ENCODE assay signal across 8 mouse cellular contexts in the genomic region with DNA sequence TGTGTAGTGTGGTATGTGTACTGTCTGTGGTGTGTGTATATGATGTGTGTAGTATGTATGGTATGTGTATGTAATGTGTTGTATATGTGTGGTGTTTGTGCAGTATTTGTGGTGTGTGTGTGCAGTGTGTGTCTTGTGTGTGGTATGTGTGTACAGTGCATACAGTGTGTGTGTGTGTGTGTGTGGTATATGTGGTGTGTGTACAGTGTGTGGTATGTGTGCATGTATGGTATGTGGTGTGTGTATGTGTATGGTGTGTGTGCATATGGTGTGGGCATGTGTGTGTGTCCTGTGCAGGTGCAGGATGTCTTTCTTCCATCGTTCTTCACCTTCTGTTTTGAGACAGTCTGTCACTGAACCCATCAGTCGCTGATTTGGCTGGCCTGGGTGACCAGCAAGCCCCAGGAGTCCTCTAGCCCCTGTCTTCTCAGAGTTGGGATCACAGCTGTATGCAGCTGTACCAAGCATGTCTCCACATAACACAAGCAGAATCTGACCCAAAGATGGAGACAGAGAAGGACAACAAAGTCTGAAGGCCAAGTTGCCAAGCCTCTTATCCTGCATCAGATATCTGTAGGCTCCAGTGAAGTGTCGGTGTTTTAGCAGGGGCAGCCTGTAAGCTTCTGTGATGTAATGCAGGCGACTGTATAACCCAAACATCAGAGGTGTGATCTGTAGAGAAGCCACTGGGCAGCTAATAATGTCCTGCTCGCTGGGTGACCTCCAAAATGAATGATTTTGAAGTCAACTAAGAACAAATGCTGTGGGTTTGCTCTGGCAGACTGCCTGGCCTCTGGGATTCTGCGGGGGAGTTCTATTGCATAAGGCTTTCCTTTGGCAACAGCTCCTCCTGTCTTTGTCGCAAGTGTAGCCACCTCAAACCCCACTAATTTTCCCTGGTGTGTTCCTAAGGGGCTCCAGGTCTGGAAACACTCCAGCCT. TPM values are rescaled to one million over a fixed set of nuclear protein-coding genes. Genes with fewer than 3 reads are reported as not detected.
DNase-seq lines count a peak whose midpoint lies in the region; ATAC-seq and TF ChIP-seq lines count a peak whose summit lies in the region.

No protein-coding gene starts in this region.

- no peak overlapping the region for H3ac ChIP-seq in myocyte (ENCODE audit: control insufficient read depth, insufficient read length)

- WGBS in heart, embryonic 10.5 days, result 46% methylated on average over 7 of the region's 7 CpGs
- WGBS in heart, postnatal 0 days, result 26% methylated on average over 7 of the region's 7 CpGs

- H3K36me3 ChIP-seq in heart, embryonic 10.5 days, result peaks cover 25% of the 10 kb centered on the region
- peaks cover 17% of the 10 kb centered on the region for H3K36me3 ChIP-seq in heart, postnatal 0 days (replicated peaks; ENCODE audit: control insufficient read depth, insufficient read depth, low read length)
- H3K36me3 ChIP-seq in myocyte (ENCODE audit: control insufficient read depth, insufficient read depth), result peaks cover 10% of the 10 kb centered on the region

- no peaks in the 10 kb centered on the region for H3K27me3 ChIP-seq in heart, embryonic 10.5 days (ENCODE audit: insufficient read depth, poor library complexity, severe bottlenecking)
- no peaks in the 10 kb centered on the region for H3K27me3 ChIP-seq in heart, postnatal 0 days (ENCODE audit: control insufficient read depth, insufficient read depth, low read length)
- H3K27me3 ChIP-seq in myocyte (ENCODE audit: control insufficient read depth, insufficient read depth, insufficient read length), result no peaks in the 10 kb centered on the region

- H3K27ac ChIP-seq in heart, embryonic 10.5 days, result no peak overlapping the region
- H3K27ac ChIP-seq in heart, postnatal 0 days (ENCODE audit: low read depth), result no peak overlapping the region

- no peaks in the 10 kb centered on the region for H3K4me1 ChIP-seq in heart, embryonic 10.5 days
- peaks cover 3% of the 10 kb centered on the region; the same call in 1 of the 2 replicates for H3K4me1 ChIP-seq in heart, postnatal 0 days (ENCODE audit: control insufficient read depth, insufficient read depth)

- DNase-seq in heart, adult 18-20 months, result peak; percentile 77 to 80
- DNase-seq in heart, embryonic 10.5 days (ENCODE audit: low spot score), result no peak
- DNase-seq in adrenal gland, postnatal 14 days, result peak; percentile 92
- peak; percentile 64 for DNase-seq in heart, postnatal 0 days (ENCODE audit: low spot score)
- peak; percentile 74 to 85 for DNase-seq in left cerebral cortex, adult 18-20 months (ENCODE audit: low spot score in 2 of 2)
- DNase-seq in thymus, postnatal 25 days, result no peak
- no peak for DNase-seq in cerebellum, adult 9-11 months

- H3K9me3 ChIP-seq in heart, embryonic 10.5 days, result no peaks in the 10 kb centered on the region
- no peaks in the 10 kb centered on the region for H3K9me3 ChIP-seq in heart, postnatal 0 days (replicated peaks; ENCODE audit: control insufficient read depth, low read length)

- ATAC-seq in heart, postnatal 0 days (ENCODE audit: insufficient read depth, low read depth), result peak; percentile 64

- H3K79me2 ChIP-seq in myocyte (ENCODE audit: control insufficient read depth, insufficient read depth), result peaks cover 2% of the 10 kb centered on the region

- H3K9ac ChIP-seq in heart, postnatal 0 days (replicated peaks; ENCODE audit: low read depth, low read length), result no peak overlapping the region

- peak; percentile 64 for TF ChIP-seq CTCF in heart, postnatal 0 days (IDR thresholded peaks at IDR 0.05; ENCODE audit: low read depth)

- no peak for TF ChIP-seq EP300 in heart, postnatal 0 days (IDR thresholded peaks at IDR 0.05; ENCODE audit: low read depth)

- no peak overlapping the region for H3K4me2 ChIP-seq in heart, postnatal 0 days (ENCODE audit: low read depth, low read length)
- peak overlapping the region; percentile 49 for H3K4me2 ChIP-seq in myocyte (ENCODE audit: low read depth)

- TF ChIP-seq POLR2A in myocyte (IDR thresholded peaks at IDR 0.05; ENCODE audit: insufficient read length, low read depth), result no peak

- H3K4me3 ChIP-seq in heart, embryonic 10.5 days, result no peak overlapping the region
- no peak overlapping the region for H3K4me3 ChIP-seq in heart, postnatal 0 days (ENCODE audit: low read depth, low read length)
- H3K4me3 ChIP-seq in myocyte, result no peak overlapping the region

TF ChIP-seq in myocyte, 11 proteins besides CTCF, POLR2A, EP300 and RAD21:
- TF ChIP-seq CEBPB (IDR thresholded peaks at IDR 0.05; ENCODE audit: insufficient read depth, poor library complexity, severe bottlenecking) (peak; percentile 78), MYOG (IDR thresholded peaks at IDR 0.05; ENCODE audit: control insufficient read depth in 1 of 3, insufficient read depth in 1 of 3, insufficient read length in 2 of 3, low read depth in 2 of 3) (peak in 1 of 3 experiments; percentile 28), E2F4 (IDR thresholded peaks at IDR 0.05; ENCODE audit: insufficient read depth) (no peak)

RNA-seq across cellular contexts. Expression of a gene that starts 6.8 kb away (rescaled TPM):
- total RNA-seq in heart, adult 18-20 months (2021), result 1,000 to 10,000 TPM; 1,576 to 1,640 TPM
- 1,046 and 1,532 TPM in 2 replicates for polyA plus RNA-seq in heart, embryonic 10.5 days (2016; fragmentation: Nextera tagmentation; extraction: Ambion mirVana)
- 1,088 and 1,101 TPM in 2 replicates for total RNA-seq in adrenal gland, postnatal 14 days (2021)
- total RNA-seq in heart, postnatal 0 days (2014; rRNA removed; ENCODE audit: low replicate concordance), result 721 and 837 TPM in 2 replicates
- polyA plus RNA-seq in heart, postnatal 0 days (2015; fragmentation: Nextera tagmentation; extraction: Ambion mirVana), result 3,434 and 3,656 TPM in 2 replicates
- 100 to 1,000 TPM; 347 to 391 TPM for total RNA-seq in left cerebral cortex, adult 18-20 months (2021)
- polyA plus RNA-seq in myocyte (2012; fragmentation: generic; extraction: Trizol), result 1,278 TPM

RNA-seq across cellular contexts. Expression of a gene that starts 7.2 kb away (rescaled TPM):
- total RNA-seq in heart, adult 18-20 months (2021), result 10 to 100 TPM; 24.7 to 25.5 TPM
- 63.4 and 66.7 TPM in 2 replicates for polyA plus RNA-seq in heart, embryonic 10.5 days (2016; fragmentation: Nextera tagmentation; extraction: Ambion mirVana)
- total RNA-seq in adrenal gland, postnatal 14 days (2021), result 35.1 and 36.7 TPM in 2 replicates
- total RNA-seq in heart, postnatal 0 days (2014; rRNA removed; ENCODE audit: low replicate concordance), result 35.1 and 51.2 TPM in 2 replicates
- 50.5 and 54.1 TPM in 2 replicates for polyA plus RNA-seq in heart, postnatal 0 days (2015; fragmentation: Nextera tagmentation; extraction: Ambion mirVana)
- 10 to 100 TPM; 25.3 to 28.5 TPM for total RNA-seq in left cerebral cortex, adult 18-20 months (2021)
- 57.4 TPM for polyA plus RNA-seq in myocyte (2012; fragmentation: generic; extraction: Trizol)

RNA-seq across cellular contexts. Expression of a gene that starts 49.3 kb away (rescaled TPM):
- total RNA-seq in heart, adult 18-20 months (2021), result not detected
- polyA plus RNA-seq in heart, embryonic 10.5 days (2016; fragmentation: Nextera tagmentation; extraction: Ambion mirVana), result 0.11 and 0.15 TPM in 2 replicates
- total RNA-seq in adrenal gland, postnatal 14 days (2021), result 0.15 and 0.41 TPM in 2 replicates
- total RNA-seq in heart, postnatal 0 days (2014; rRNA removed; ENCODE audit: low replicate concordance), result not detected in 2 replicates
- 0.07 TPM in 1 of 2 replicates, not detected in the other for polyA plus RNA-seq in heart, postnatal 0 days (2015; fragmentation: Nextera tagmentation; extraction: Ambion mirVana)
- 10 to 100 TPM; 30.7 to 33.7 TPM for total RNA-seq in left cerebral cortex, adult 18-20 months (2021)
- 0.08 TPM for polyA plus RNA-seq in myocyte (2012; fragmentation: generic; extraction: Trizol)

RNA-seq across cellular contexts. Expression of a gene that starts 59.8 kb away (rescaled TPM):
- 10 to 100 TPM; 15.0 to 16.1 TPM for total RNA-seq in heart, adult 18-20 months (2021)
- 32.2 and 36.1 TPM in 2 replicates for polyA plus RNA-seq in heart, embryonic 10.5 days (2016; fragmentation: Nextera tagmentation; extraction: Ambion mirVana)
- total RNA-seq in adrenal gland, postnatal 14 days (2021), result 31.3 and 36.4 TPM in 2 replicates
- total RNA-seq in heart, postnatal 0 days (2014; rRNA removed; ENCODE audit: low replicate concordance), result 13.6 and 15.2 TPM in 2 replicates
- polyA plus RNA-seq in heart, postnatal 0 days (2015; fragmentation: Nextera tagmentation; extraction: Ambion mirVana), result 10.1 and 10.6 TPM in 2 replicates
- total RNA-seq in left cerebral cortex, adult 18-20 months (2021), result 10 to 100 TPM; 19.2 to 19.5 TPM
- polyA plus RNA-seq in myocyte (2012; fragmentation: generic; extraction: Trizol), result 57.6 TPM

Comparison
In these comparisons a context has a peak if more than half of its experiments do, and no peak if none do; other contexts are left out.
1. DNase-seq: peak in heart, adult 18-20 months (2 of 2), adrenal gland, postnatal 14 days (single experiment), heart, postnatal 0 days (single experiment) and left cerebral cortex, adult 18-20 months (2 of 2); none in heart, embryonic 10.5 days (single experiment), thymus, postnatal 25 days (single experiment) and cerebellum, adult 9-11 months (single experiment).
2. RNA of a gene that starts 49.3 kb away (total RNA-seq): 30.7 to 33.7 TPM in left cerebral cortex, adult 18-20 months; 0.15 to 0.41 TPM in adrenal gland, postnatal 14 days, not detected in heart, adult 18-20 months and not detected in heart, postnatal 0 days; every median in the first group is over 10 times any median in the second.